ENCODE assay signal across 13 mouse cellular contexts in genomic region chr3:98581024-98581423, GRCm38 (mm10). TPM values are rescaled to one million over a fixed set of nuclear protein-coding genes. Genes with fewer than 3 reads are reported as not detected.
A peak's percentile ranks its signal among the peaks of the same experiment; 100 is the strongest.
DNase-seq lines count a peak whose midpoint lies in the region; ATAC-seq and TF ChIP-seq lines count a peak whose summit lies in the region.
"Not testable (repeated sequence)": the region's sequence is repeated elsewhere in the genome, so short reads cannot be mapped to it uniquely, and the experiment has no call there.
"Had no signal": no experiment of that assay in that cellular context is flagged by ENCODE, and none has a peak within 500 bp of the region (broad histone marks: within the 10 kb centered on the region; RNA-seq: fewer than 3 reads in every experiment).

No protein-coding gene starts in this region.

- not testable (repeated sequence) for H3K4me1 ChIP-seq in midbrain, embryonic 11.5 days (ENCODE audit: control insufficient read depth, insufficient read depth, low read length)

- 67% methylated on average over 1 of the region's 1 CpGs for WGBS in midbrain, embryonic 11.5 days

- ATAC-seq in midbrain, embryonic 11.5 days (ENCODE audit: low FRiP score) = not testable (repeated sequence)

- not testable (repeated sequence) for H3K36me3 ChIP-seq in midbrain, embryonic 11.5 days (ENCODE audit: control insufficient read depth, insufficient read depth, low read length)

- not testable (repeated sequence) for H3K9ac ChIP-seq in midbrain, embryonic 11.5 days (ENCODE audit: low read length)

- H3K27ac ChIP-seq in layer of hippocampus, adult 2 months; midbrain, embryonic 11.5 days (ENCODE audit: low read depth, low read length): not testable (repeated sequence)

- not testable (repeated sequence) for H3K4me3 ChIP-seq in layer of hippocampus, adult 2 months; midbrain, embryonic 11.5 days (ENCODE audit: low read depth, low read length)

- not testable (repeated sequence) for TF ChIP-seq CTCF in layer of hippocampus, adult 2 months (conservative IDR thresholded peaks at IDR 0.05)

- DNase-seq in adrenal gland, adult (ENCODE audit: inconsistent age in 2 of 2, low spot score in 1 of 2) = peak; percentile 15 to 51
- DNase-seq in cerebellum, postnatal 10 days = peak; percentile 69 to 71
- peak; percentile 46 to 68 for DNase-seq in frontal cortex, postnatal 14 days (ENCODE audit: low spot score in 2 of 2)
- DNase-seq in kidney, adult 11 months = peak; percentile 56
- DNase-seq in layer of hippocampus, adult 2 months (ENCODE audit: low spot score in 2 of 2) = peak; percentile 60 to 66
- peak; percentile 33 to 83 for DNase-seq in left cerebral cortex, adult 9 months (ENCODE audit: low spot score in 2 of 2)
- peak; percentile 35 for DNase-seq in midbrain, embryonic 11.5 days (ENCODE audit: low spot score, missing footprints)
- DNase-seq in right cerebral cortex, postnatal 25 days = peak; percentile 58

- not testable (repeated sequence) for H3K4me2 ChIP-seq in midbrain, embryonic 11.5 days

- H3K9me3 ChIP-seq in midbrain, embryonic 11.5 days (ENCODE audit: control insufficient read depth, low read length) = not testable (repeated sequence)

- H3K27me3 ChIP-seq in midbrain, embryonic 11.5 days (ENCODE audit: control insufficient read depth, insufficient read depth, low read length) = not testable (repeated sequence)

RNA-seq across cellular contexts. Expression of gene Gm10681, which starts 7.6 kb away (rescaled TPM):
- not detected for total RNA-seq in layer of hippocampus, adult 2 months (2021)
- not detected in 2 replicates for polyA plus RNA-seq in midbrain, embryonic 11.5 days (2014; fragmentation: Nextera tagmentation; extraction: Ambion mirVana)
- total RNA-seq: ES-E14; gastrocnemius, postnatal 4 days; megakaryocyte-erythroid progenitor cell, adult 5-6 weeks had no signal
- polyA plus RNA-seq: heart, embryonic 15.5 days; limb, embryonic 11.5 days had no signal

RNA-seq across cellular contexts. Expression of gene Hsd3b5, which starts 49.0 kb away (rescaled TPM):
- total RNA-seq in layer of hippocampus, adult 2 months (2021) = not detected
- not detected in 2 replicates for polyA plus RNA-seq in midbrain, embryonic 11.5 days (2014; fragmentation: Nextera tagmentation; extraction: Ambion mirVana)
- total RNA-seq: ES-E14; gastrocnemius, postnatal 4 days; megakaryocyte-erythroid progenitor cell, adult 5-6 weeks had no signal
- polyA plus RNA-seq: heart, embryonic 15.5 days; limb, embryonic 11.5 days had no signal
